Mouse (Mus musculus): ENCODE data around the gene Hacd4.

The Hacd4 gene

GRCm38 (mm10) chr4:88438326-88438989 is at the start of gene Hacd4:
Gene Hacd4, minus strand, starts transcription at chr4:88438928.
- peak; percentile 72 to 86 for DNase-seq (ENCODE audit: low spot score in 2 of 2)

DNA sequence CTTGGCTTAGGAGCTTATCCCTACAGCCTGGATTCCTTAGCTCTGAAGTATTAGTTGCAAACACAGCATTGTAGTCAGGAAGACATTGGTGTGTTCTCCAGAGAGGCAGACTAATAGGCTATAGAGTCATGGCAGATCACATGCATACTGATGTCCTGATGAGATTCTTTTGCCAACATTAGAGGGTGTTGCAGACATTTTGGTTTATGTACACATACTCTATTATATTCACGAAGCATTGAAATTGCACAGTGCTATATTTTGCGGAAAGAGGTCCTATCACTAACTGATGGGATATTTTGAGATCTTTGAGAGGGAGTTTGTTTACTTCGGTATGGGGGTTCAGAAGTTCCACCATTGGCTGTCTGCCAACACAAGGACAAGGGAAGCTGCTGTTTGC is 49.4 kb upstream of the Hacd4 start:
- DNase-seq (ENCODE audit: low spot score in 2 of 2): no peak

DNA sequence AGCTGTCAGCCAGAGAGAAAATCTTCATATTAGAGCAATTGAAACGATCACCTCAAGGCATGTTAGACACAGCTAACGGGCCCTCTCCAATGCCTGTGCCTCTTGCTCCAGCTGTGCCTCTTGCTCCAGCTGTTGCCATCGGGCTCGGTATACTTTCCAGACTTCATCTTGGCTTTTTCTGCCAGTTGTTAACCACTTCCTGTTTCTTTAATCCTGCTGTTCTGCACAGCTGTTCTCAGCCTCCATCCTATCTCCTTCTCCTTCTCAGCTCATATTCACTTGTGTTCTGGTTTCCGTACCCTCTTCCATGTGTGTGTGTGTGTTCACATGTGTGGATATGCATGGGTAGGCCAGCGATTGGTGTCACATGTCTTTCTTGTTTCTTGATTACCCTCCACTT is 41.4 kb upstream of the Hacd4 start:
- no peak for DNase-seq (ENCODE audit: low spot score in 2 of 2)

- no peak for DNase-seq (ENCODE audit: low spot score in 2 of 2)
Observed at GRCm38 (mm10) chr4:88478809-88479186, 40.1 kb upstream of the Hacd4 start.

DNA sequence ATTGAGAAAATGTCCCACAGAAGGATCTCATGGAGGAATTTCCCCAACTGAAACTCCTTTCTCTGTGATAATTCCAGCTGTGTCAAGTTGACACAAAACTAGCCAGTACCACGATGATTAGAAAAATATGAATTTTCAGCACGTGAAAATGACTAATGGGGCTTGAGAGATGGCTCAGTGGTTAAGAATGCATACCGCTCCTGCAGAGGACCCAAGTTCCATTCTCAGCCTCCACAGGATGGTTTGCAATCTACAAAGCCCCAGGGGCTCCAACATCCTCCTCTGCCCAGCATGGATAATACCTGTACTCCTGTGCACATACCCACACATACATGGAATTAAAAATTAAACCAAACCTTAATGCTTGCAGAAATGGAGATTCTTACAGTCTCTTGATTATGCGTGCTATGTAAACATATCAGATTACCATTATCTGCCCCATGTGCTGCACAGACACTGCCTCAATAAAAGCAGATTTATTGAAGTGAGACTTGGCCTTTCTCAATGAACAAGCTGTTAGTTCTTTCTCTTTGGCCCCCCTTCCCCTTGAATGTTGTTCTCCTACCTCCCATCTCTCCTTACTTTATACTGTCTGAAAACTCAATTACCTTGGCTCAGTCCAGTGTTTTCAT is 39.6 kb upstream of the Hacd4 start:
- no peak for DNase-seq (ENCODE audit: low spot score in 2 of 2)

DNA sequence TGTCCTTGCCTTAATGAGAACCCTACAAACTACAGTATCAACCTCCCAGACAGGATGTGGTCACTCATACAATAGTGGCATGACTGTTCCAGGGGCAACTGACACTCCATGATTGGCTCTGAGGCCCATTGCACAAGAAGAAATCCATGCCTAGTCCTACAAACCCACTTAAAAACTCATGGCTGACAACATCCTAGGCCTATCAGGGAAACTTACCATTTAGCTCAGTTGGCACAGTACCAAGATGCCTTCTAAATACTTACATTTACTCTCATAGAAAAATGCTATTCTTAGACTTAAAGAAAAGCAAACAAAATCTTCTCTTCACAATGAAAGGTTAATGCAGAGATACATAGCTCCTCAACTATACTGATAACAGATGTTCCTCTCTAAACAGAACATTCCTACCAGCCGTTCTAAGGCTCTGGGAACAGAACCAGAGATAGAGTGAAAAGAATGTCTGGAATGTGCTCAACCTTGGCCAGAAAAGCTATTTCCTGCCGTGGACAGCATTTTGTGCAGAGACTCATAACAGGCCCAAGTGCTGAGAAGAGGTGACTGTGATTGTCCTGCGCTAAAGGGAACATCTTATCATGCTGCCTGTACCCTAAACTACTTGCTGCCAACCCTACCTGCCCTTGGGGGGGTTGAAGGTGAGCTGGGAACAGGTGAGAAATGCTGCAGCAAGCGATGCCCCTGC is 37.9 kb upstream of the Hacd4 start:
- no peak for DNase-seq (ENCODE audit: low spot score in 2 of 2)

DNA sequence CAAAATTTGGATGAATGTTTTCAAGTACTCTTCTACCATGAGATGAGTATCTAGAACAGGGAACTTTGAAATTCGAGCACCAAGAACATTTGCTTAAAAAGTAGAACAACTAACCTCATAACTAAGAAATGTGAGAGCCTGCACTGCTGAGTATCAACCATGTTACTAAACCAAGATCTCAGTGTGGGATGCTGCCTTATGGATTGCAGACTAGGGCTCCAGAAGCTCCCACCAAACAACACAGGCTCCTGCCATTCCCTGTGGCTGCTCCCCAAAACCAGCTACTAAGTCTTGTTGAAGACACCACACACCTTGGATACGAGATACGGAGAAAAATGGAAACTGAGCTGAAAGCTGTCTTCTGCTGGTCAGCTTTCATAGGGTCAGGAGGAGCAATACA is 37.4 kb upstream of the Hacd4 start:
- DNase-seq (ENCODE audit: low spot score in 2 of 2): no peak

- DNase-seq (ENCODE audit: low spot score in 2 of 2): no peak
Observed at GRCm38 (mm10) chr4:88471528-88471927, 32.8 kb upstream of the Hacd4 start.

DNA sequence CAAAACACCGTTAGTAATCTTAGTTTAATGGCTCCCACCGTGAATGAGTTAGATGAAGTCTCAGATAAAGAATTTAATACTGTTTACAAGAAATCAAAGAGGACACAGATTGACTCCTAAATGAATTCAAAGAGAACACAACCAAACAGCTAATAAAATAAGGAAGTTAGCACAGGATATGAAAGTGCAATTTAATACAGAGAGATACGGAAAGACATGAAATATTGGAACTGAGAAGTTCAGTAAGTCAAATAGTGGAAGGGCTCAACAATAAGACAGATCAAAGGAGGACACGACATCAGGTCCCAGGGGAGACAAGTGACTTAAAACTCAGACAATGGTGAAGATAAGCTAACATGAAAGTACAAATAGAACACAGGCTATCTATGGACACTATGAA is 25.8 kb upstream of the Hacd4 start:
- DNase-seq (ENCODE audit: low spot score in 2 of 2): no peak

- no peak for DNase-seq (ENCODE audit: low spot score in 2 of 2)
Observed at GRCm38 (mm10) chr4:88462981-88463646, 24.4 kb upstream of the Hacd4 start.

DNA sequence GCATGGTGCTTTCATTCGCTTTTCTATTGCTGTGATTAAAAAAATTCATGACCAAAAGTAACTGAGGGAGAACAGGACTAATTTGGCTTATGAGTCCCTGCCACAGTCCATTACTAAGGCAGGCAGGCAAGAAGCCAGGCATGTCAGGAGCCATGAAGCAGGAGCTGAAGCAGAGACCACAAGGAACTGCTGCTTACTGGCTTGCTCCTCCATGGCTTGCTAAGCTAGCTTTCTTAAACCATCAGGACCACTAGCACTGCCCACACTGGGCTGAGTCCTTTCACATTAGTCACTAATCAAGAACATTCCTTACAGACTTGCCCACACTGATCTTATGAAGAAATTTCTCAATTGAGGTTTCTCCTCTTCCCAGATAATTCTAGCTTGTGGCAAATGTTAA is 23.8 kb upstream of the Hacd4 start:
- DNase-seq (ENCODE audit: low spot score in 2 of 2): no peak

DNA sequence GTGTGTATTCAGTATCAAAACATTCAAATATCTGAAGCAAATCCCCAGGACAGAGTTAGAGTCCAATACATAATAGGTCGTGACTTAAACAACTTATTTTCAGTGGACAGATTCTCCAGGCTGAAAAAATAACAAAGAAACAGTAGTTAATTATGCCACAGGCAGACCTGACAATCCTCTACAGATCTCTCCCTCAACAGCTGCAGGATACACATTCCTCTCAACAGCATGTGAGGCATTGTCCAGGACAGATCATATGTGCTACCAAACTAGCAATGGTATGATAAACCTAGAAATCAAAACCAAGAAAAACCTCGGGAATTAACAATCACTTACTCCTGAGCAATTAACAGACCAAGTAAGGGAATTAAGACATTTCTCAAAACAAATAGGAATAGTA is 22.6 kb upstream of the Hacd4 start:
- DNase-seq (ENCODE audit: low spot score in 2 of 2): no peak

- DNase-seq (ENCODE audit: low spot score in 2 of 2): no peak
Observed at GRCm38 (mm10) chr4:88458673-88459072, 19.9 kb upstream of the Hacd4 start.

DNA sequence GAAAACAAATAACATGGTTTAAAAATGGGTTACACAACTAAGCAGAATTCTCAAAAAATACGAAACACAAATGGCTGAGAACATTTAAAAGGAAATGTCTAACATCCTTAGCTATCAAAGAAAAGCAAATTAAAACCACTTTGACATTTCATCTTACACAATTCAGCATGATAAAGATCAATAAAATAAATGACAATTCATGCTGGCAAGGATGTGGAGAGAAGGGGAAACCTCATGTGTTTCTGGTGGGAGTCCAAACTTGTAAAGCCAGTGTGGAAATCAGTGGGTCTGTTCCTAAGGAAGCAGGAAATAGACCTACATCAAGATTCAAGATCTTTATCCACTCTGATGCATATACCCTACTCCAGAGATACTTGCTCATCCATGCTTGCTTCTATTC is 19.4 kb upstream of the Hacd4 start:
- no peak for DNase-seq (ENCODE audit: low spot score in 2 of 2)

DNA sequence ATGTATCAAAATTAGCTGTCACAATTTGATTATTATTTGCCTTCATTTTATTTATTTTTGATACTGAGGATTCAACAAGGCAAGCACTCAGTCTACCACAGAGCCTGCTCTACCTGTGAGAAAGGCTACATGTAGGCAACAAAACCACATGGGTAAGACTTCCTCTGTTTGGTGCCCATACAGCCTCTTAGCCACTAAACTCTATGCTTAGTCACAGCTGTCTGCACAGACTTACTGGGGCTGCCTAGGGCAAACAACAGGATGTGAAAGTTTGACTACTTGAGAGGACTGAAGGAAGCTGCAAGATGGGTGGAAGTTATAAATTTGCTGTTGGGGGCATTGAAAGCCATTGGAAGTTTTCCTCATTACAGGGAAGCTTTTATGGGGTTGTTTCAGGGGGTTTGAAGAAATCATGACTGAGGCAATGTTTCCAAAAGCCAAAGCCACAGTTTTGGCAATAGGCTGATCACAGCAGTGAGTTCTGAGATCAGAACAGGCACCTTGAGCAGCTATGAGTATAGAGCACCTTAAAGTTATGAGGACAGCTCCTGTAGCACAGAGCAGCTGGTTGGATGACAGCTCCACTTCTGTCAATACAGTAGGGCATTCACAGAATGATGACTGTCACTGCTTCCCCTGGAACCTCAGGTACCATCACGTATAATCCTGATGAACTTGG is 11.5 kb upstream of the Hacd4 start:
- no peak for DNase-seq (ENCODE audit: low spot score in 2 of 2)

DNA sequence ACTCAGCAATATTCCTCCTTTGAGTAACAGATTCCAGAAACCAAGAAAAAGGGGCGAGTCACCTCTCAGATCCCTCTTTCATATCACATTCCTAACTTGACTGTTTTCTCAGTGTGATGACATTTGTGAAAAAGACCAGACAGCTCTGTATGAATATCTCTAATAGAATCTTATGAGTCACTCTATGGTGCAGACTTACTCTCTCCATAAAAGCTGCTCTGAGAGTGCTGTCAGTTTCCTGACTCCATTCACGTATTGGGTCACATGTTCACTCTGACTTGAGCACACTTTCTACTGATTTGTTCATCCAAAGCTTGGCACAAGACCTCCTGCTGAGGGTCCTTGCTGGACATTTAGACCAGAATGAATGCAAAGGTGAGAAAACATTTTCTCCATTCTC is 10.2 kb upstream of the Hacd4 start:
- no peak for DNase-seq (ENCODE audit: low spot score in 2 of 2)

GRCm38 (mm10) chr4:88440814-88441213 is 2.1 kb upstream of the Hacd4 start:
- no peak for DNase-seq (ENCODE audit: low spot score in 2 of 2)

GRCm38 (mm10) chr4:88439669-88440123 is 968 bp upstream of the Hacd4 start:
- no peak for DNase-seq (ENCODE audit: low spot score in 2 of 2)

DNA sequence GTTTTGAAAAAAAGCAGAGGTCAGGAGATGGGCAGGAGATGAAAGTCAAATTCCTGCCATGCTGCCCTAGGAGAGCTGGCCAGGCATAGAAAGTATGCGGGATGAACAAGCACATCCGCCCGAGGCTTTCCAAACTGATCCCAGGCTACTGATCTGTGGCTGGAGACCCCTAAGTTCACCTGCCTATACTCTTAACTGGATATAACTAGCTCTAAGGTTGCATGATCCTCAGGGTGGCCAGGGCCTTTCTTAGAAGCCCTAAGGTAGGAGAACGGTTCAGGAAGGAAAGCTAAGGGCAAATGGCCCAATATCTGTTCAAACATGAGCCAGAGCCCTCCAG is 232 bp upstream of the Hacd4 start:
- no peak for DNase-seq (ENCODE audit: low spot score in 2 of 2)

GRCm38 (mm10) chr4:88437917-88438316 is 811 bp downstream of the Hacd4 start:
- no peak for DNase-seq (ENCODE audit: low spot score in 2 of 2)

- no peak for DNase-seq (ENCODE audit: low spot score in 2 of 2)
Observed at GRCm38 (mm10) chr4:88437166-88437565, 1.6 kb downstream of the Hacd4 start.

DNA sequence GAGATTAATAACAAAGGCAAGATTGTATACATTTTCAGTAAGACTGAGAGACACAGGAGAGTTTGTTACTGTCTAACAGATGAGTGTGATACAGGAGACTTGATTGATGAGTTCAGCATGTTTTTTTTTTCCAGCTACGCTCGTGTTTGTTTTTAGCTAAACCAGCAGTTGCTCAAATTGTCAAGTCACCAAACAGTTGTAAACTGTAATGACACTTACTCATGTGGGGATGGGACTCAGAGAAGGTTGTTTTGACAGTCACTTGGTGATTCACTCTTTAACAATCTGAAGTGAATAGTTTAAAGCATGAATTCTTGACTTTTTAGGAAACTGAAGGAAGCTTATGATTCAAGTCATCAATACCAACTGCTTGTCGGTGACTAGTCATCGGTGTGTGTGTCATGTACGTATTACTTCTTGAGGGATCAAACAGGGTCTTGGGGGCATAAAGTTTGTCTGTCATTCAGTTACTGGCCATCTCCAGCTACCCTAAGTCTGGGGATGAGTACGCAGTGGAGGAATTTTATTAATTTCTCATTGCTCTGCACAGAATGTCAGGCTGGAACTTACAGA is 2.0 kb downstream of the Hacd4 start:
- DNase-seq (ENCODE audit: low spot score in 2 of 2): no peak
